Mouse (Mus musculus): ENCODE measurements around the gene Olfr1104. TPM values are rescaled to one million over a fixed set of nuclear protein-coding genes. Genes with fewer than 3 reads are reported as not detected.

Olfr1104 gene
- not detected in 2 replicates for polyA plus RNA-seq (2015; fragmentation: Nextera tagmentation; extraction: Ambion mirVana)

DNA sequence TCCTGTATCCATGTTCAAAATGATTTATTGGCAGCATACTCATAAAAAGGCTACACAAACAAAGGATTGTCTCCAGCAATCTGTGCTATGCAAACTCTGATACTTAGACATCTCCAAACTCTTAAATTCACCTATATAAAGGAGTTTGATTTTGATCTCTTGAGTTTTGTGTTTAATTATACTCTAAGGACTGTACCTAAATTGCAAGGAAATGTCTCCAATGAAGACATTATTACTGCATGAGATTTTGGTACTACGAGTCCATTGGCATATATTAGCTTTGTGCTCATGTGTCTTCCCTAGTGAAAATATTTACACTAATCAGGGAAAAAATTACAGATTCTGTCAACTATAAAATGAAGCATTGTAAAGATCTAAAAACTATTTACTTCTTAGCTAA, at the start of gene Olfr1104:
TSS of gene Olfr1104 (minus strand) at position 101 of the 400 bp plus-strand sequence.
- no peak within 1 kb of the TSS for H3K4me2 ChIP-seq (ENCODE audit: low read depth, low read length)
- 70% methylated on average over 1 of the region's 1 CpGs for WGBS
- no peaks in the 10 kb centered on the region for H3K36me3 ChIP-seq (ENCODE audit: control insufficient read depth, insufficient read depth, low read length)
- H3K27ac ChIP-seq (ENCODE audit: low read length) = no peak within 1 kb of the TSS
- no peaks in the 10 kb centered on the region for H3K27me3 ChIP-seq (ENCODE audit: control insufficient read depth, insufficient read depth, low read depth, low read length)
- no peaks in the 10 kb centered on the region for H3K4me1 ChIP-seq (replicated peaks; ENCODE audit: control insufficient read depth, insufficient read depth, low read length)
- no peak for ATAC-seq (ENCODE audit: low read depth)
- no peaks in the 10 kb centered on the region for H3K9me3 ChIP-seq (ENCODE audit: control insufficient read depth, low read length)
- H3K4me3 ChIP-seq (ENCODE audit: low read length) = no peak within 1 kb of the TSS
- no peak within 1 kb of the TSS for H3K9ac ChIP-seq (ENCODE audit: low read length)

GRCm38 (mm10) chr2:87075717-87076116, 48.8 kb upstream of the Olfr1104 start, which contains the start of gene Olfr1107:
TSS of gene Olfr1107 (minus strand) at chr2:87075817.
- WGBS = 82% methylated on average over 1 of the region's 1 CpGs
- ATAC-seq (ENCODE audit: low read depth) = no peak

GRCm38 (mm10) chr2:87052173-87052572, 25.3 kb upstream of the Olfr1104 start, which contains the start of gene Olfr1106:
TSS of gene Olfr1106 (minus strand) at chr2:87052273.
- H3K27me3 ChIP-seq (ENCODE audit: control insufficient read depth, insufficient read depth, low read depth, low read length) = no peaks in the 10 kb centered on the region
- H3K27ac ChIP-seq (ENCODE audit: low read length) = no peak within 1 kb of the TSS
- H3K4me3 ChIP-seq (ENCODE audit: low read length) = no peak within 1 kb of the TSS
- H3K9me3 ChIP-seq (ENCODE audit: control insufficient read depth, low read length) = no peaks in the 10 kb centered on the region
- no peak within 1 kb of the TSS for H3K4me2 ChIP-seq (ENCODE audit: low read depth, low read length)
- ATAC-seq (ENCODE audit: low read depth) = no peak
- WGBS = 56% methylated on average over 1 of the region's 1 CpGs
- H3K9ac ChIP-seq (ENCODE audit: low read length) = no peak within 1 kb of the TSS
- no peaks in the 10 kb centered on the region for H3K36me3 ChIP-seq (ENCODE audit: control insufficient read depth, insufficient read depth, low read length)
- H3K4me1 ChIP-seq (replicated peaks; ENCODE audit: control insufficient read depth, insufficient read depth, low read length) = no peaks in the 10 kb centered on the region

More at GRCm38 (mm10) chr2:87075717-87076116, 48.8 kb upstream of the Olfr1104 start, which contains the start of gene Olfr1107:
- Histone ChIP-seq H3K4me1 (replicated peaks; ENCODE audit: control insufficient read depth, insufficient read depth, low read length) (no peaks in the 10 kb centered on the region), H3K9me3 (ENCODE audit: control insufficient read depth, low read length) (no peaks in the 10 kb centered on the region), H3K27me3 (ENCODE audit: control insufficient read depth, insufficient read depth, low read depth, low read length) (no peaks in the 10 kb centered on the region), H3K36me3 (ENCODE audit: control insufficient read depth, insufficient read depth, low read length) (no peaks in the 10 kb centered on the region), H3K27ac (ENCODE audit: low read length) (no peak within 1 kb of the TSS), H3K4me3 (ENCODE audit: low read length) (no peak within 1 kb of the TSS), H3K4me2 (ENCODE audit: low read depth, low read length) (no peak within 1 kb of the TSS), H3K9ac (ENCODE audit: low read length) (no peak within 1 kb of the TSS)

DNA sequence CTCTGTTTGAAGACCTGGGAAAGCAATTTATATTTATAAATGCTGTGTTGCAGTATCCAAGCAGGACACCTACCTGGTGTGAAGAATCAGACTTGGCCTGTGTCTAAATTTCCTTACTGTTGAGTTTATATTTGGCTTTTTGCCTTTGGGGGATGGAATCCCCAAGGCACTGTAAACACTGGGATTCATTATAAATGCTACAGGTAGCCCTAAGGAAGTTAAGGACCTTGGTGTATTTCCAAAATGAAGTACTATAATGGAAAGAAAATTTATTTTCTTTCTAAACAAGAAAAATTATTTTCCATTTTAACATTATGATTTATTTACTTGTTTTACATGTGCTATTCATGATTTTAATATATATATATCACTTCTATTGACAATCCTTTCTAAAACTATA, 9.6 kb upstream of the Olfr1104 start, which contains the start of gene Olfr1105:
TSS of gene Olfr1105 (minus strand) at position 101 of the 400 bp plus-strand sequence.
- Histone ChIP-seq H3K36me3 (ENCODE audit: control insufficient read depth, insufficient read depth, low read length) (no peaks in the 10 kb centered on the region), H3K27me3 (ENCODE audit: control insufficient read depth, insufficient read depth, low read depth, low read length) (no peaks in the 10 kb centered on the region), H3K4me2 (ENCODE audit: low read depth, low read length) (no peak within 1 kb of the TSS), H3K9ac (ENCODE audit: low read length) (no peak within 1 kb of the TSS), H3K4me3 (ENCODE audit: low read length) (no peak within 1 kb of the TSS), H3K4me1 (replicated peaks; ENCODE audit: control insufficient read depth, insufficient read depth, low read length) (no peaks in the 10 kb centered on the region), H3K27ac (ENCODE audit: low read length) (no peak within 1 kb of the TSS), H3K9me3 (ENCODE audit: control insufficient read depth, low read length) (no peaks in the 10 kb centered on the region)
- no peak for ATAC-seq (ENCODE audit: low read depth)

DNA sequence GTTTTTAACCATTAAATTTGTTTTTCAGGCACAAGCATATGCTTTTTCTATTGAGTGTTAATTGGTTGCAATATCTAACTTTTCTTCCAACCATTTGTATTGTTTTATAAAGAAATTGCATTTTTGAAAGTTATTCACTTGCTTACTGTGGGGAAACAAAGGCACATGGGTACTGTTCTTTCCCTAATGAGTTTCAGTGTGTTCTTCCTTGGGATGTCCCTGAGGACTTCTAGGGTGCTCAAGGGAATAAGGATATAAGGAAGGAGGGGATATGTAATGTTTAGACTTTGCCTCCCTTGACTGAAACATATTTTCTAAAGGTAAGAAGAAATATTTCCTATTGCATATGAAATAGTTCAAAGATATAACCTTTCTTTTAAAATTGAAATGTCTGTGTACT, 28.8 kb downstream of the Olfr1104 start, which contains the start of gene Olfr1102:
TSS of gene Olfr1102 (plus strand) at position 301 of the 400 bp plus-strand sequence.
- Histone ChIP-seq H3K4me1 (replicated peaks; ENCODE audit: control insufficient read depth, insufficient read depth, low read length) (no peaks in the 10 kb centered on the region), H3K9me3 (ENCODE audit: control insufficient read depth, low read length) (no peaks in the 10 kb centered on the region), H3K36me3 (ENCODE audit: control insufficient read depth, insufficient read depth, low read length) (no peaks in the 10 kb centered on the region), H3K27ac (ENCODE audit: low read length) (no peak within 1 kb of the TSS), H3K4me3 (ENCODE audit: low read length) (no peak within 1 kb of the TSS), H3K9ac (ENCODE audit: low read length) (no peak within 1 kb of the TSS), H3K27me3 (ENCODE audit: control insufficient read depth, insufficient read depth, low read depth, low read length) (no peaks in the 10 kb centered on the region), H3K4me2 (ENCODE audit: low read depth, low read length) (no peak within 1 kb of the TSS)
- no peak for ATAC-seq (ENCODE audit: low read depth)

GRCm38 (mm10) chr2:86991121-86991520, 35.8 kb downstream of the Olfr1104 start, which contains the start of gene Olfr1101:
TSS of gene Olfr1101 (minus strand) at chr2:86991221.
- Histone ChIP-seq H3K9ac (ENCODE audit: low read length) (no peak within 1 kb of the TSS), H3K27me3 (ENCODE audit: control insufficient read depth, insufficient read depth, low read depth, low read length) (no peaks in the 10 kb centered on the region), H3K4me1 (replicated peaks; ENCODE audit: control insufficient read depth, insufficient read depth, low read length) (no peaks in the 10 kb centered on the region), H3K4me3 (ENCODE audit: low read length) (no peak within 1 kb of the TSS), H3K4me2 (ENCODE audit: low read depth, low read length) (no peak within 1 kb of the TSS), H3K9me3 (ENCODE audit: control insufficient read depth, low read length) (no peaks in the 10 kb centered on the region), H3K36me3 (ENCODE audit: control insufficient read depth, insufficient read depth, low read length) (no peaks in the 10 kb centered on the region), H3K27ac (ENCODE audit: low read length) (no peak within 1 kb of the TSS)
- ATAC-seq (ENCODE audit: low read depth) = no peak
- 67% methylated on average over 3 of the region's 3 CpGs for WGBS

GRCm38 (mm10) chr2:86979854-86980253, 47.0 kb downstream of the Olfr1104 start, which contains the start of gene Olfr1100:
TSS of gene Olfr1100 (minus strand) at chr2:86979954.
- Histone ChIP-seq H3K9ac (ENCODE audit: low read length) (no peak within 1 kb of the TSS), H3K4me2 (ENCODE audit: low read depth, low read length) (no peak within 1 kb of the TSS), H3K9me3 (ENCODE audit: control insufficient read depth, low read length) (no peaks in the 10 kb centered on the region), H3K4me1 (replicated peaks; ENCODE audit: control insufficient read depth, insufficient read depth, low read length) (no peaks in the 10 kb centered on the region), H3K4me3 (ENCODE audit: low read length) (no peak within 1 kb of the TSS), H3K36me3 (ENCODE audit: control insufficient read depth, insufficient read depth, low read length) (no peaks in the 10 kb centered on the region), H3K27ac (ENCODE audit: low read length) (no peak within 1 kb of the TSS), H3K27me3 (ENCODE audit: control insufficient read depth, insufficient read depth, low read depth, low read length) (no peaks in the 10 kb centered on the region)
- WGBS = 64% methylated on average over 3 of the region's 3 CpGs
- ATAC-seq (ENCODE audit: low read depth) = no peak

Other genes with a start within 250 kb of the Olfr1104 start
- not detected in 2 replicates for gene Olfr1093, start 244.6 kb downstream of the Olfr1104 start, polyA plus RNA-seq (2015; fragmentation: Nextera tagmentation; extraction: Ambion mirVana)
- gene Olfr141, start 217.1 kb downstream of the Olfr1104 start, polyA plus RNA-seq (2015; fragmentation: Nextera tagmentation; extraction: Ambion mirVana) = not detected in 2 replicates
- gene Olfr1094, start 202.4 kb downstream of the Olfr1104 start, polyA plus RNA-seq (2015; fragmentation: Nextera tagmentation; extraction: Ambion mirVana) = not detected in 2 replicates
- gene Olfr1095, start 175.4 kb downstream of the Olfr1104 start, polyA plus RNA-seq (2015; fragmentation: Nextera tagmentation; extraction: Ambion mirVana) = not detected in 2 replicates
- not detected in 2 replicates for gene Gm13723, start 152.3 kb downstream of the Olfr1104 start, polyA plus RNA-seq (2015; fragmentation: Nextera tagmentation; extraction: Ambion mirVana)
- gene Olfr1097, start 134.9 kb downstream of the Olfr1104 start, polyA plus RNA-seq (2015; fragmentation: Nextera tagmentation; extraction: Ambion mirVana) = not detected in 2 replicates
- not detected in 2 replicates for gene Olfr1098, start 102.5 kb downstream of the Olfr1104 start, polyA plus RNA-seq (2015; fragmentation: Nextera tagmentation; extraction: Ambion mirVana)
- gene Olfr1099, start 66.4 kb downstream of the Olfr1104 start, polyA plus RNA-seq (2015; fragmentation: Nextera tagmentation; extraction: Ambion mirVana) = not detected in 2 replicates
- gene Olfr1100, start 47.1 kb downstream of the Olfr1104 start, polyA plus RNA-seq (2015; fragmentation: Nextera tagmentation; extraction: Ambion mirVana) = not detected in 2 replicates
- gene Olfr1101, start 35.9 kb downstream of the Olfr1104 start, polyA plus RNA-seq (2015; fragmentation: Nextera tagmentation; extraction: Ambion mirVana) = not detected in 2 replicates
- gene Olfr1102, start 28.7 kb downstream of the Olfr1104 start, polyA plus RNA-seq (2015; fragmentation: Nextera tagmentation; extraction: Ambion mirVana) = not detected in 2 replicates
- gene Olfr1105, start 9.5 kb upstream of the Olfr1104 start, polyA plus RNA-seq (2015; fragmentation: Nextera tagmentation; extraction: Ambion mirVana) = not detected in 2 replicates
- gene Olfr1106, start 25.2 kb upstream of the Olfr1104 start, polyA plus RNA-seq (2015; fragmentation: Nextera tagmentation; extraction: Ambion mirVana) = not detected in 2 replicates
- not detected in 2 replicates for gene Olfr1107, start 48.7 kb upstream of the Olfr1104 start, polyA plus RNA-seq (2015; fragmentation: Nextera tagmentation; extraction: Ambion mirVana)
- gene Olfr1109, start 68.9 kb upstream of the Olfr1104 start, polyA plus RNA-seq (2015; fragmentation: Nextera tagmentation; extraction: Ambion mirVana) = not detected in 2 replicates
- not detected in 2 replicates for gene Olfr259, start 87.5 kb upstream of the Olfr1104 start, polyA plus RNA-seq (2015; fragmentation: Nextera tagmentation; extraction: Ambion mirVana)
- not detected in 2 replicates for gene Olfr1110, start 113.2 kb upstream of the Olfr1104 start, polyA plus RNA-seq (2015; fragmentation: Nextera tagmentation; extraction: Ambion mirVana)
- gene Olfr1111, start 125.5 kb upstream of the Olfr1104 start, polyA plus RNA-seq (2015; fragmentation: Nextera tagmentation; extraction: Ambion mirVana) = not detected in 2 replicates
- gene Olfr1112, start 160.7 kb upstream of the Olfr1104 start, polyA plus RNA-seq (2015; fragmentation: Nextera tagmentation; extraction: Ambion mirVana) = not detected in 2 replicates
- gene Olfr1113, start 181.9 kb upstream of the Olfr1104 start, polyA plus RNA-seq (2015; fragmentation: Nextera tagmentation; extraction: Ambion mirVana) = not detected in 2 replicates
- not detected in 2 replicates for gene Olfr1115, start 220.9 kb upstream of the Olfr1104 start, polyA plus RNA-seq (2015; fragmentation: Nextera tagmentation; extraction: Ambion mirVana)
- not detected in 2 replicates for gene Olfr1116, start 240.5 kb upstream of the Olfr1104 start, polyA plus RNA-seq (2015; fragmentation: Nextera tagmentation; extraction: Ambion mirVana)